Mouse (Mus musculus) MEL (cell line): ENCODE data around the gene Gmeb2.

ENCODE experiments used
- MAFK ChIP-seq: IDR thresholded peaks from 2 replicates; pipeline ENCODE4 v1.6.1; 2011; ENCODE audit warnings: low read depth, mild to moderate bottlenecking, low read length, improper control_type of control experiment, borderline replicate concordance
- MXI1 ChIP-seq: IDR thresholded peaks from 2 replicates; pipeline ENCODE4 v1.6.1; 2011; ENCODE audit warnings: mild to moderate bottlenecking, low read depth, low read length, improper control_type of control experiment
- POLR2AphosphoS5 ChIP-seq: IDR thresholded peaks from 2 replicates; pipeline ENCODE4 v1.6.1; 2012; ENCODE audit warnings: low read depth, borderline replicate concordance, mild to moderate bottlenecking, inconsistent platforms, low read length, moderate library complexity, mixed read lengths
- USF1 ChIP-seq: IDR thresholded peaks from 2 replicates; pipeline ENCODE4 v1.6.1; 2014; ENCODE audit warnings: low read depth, mild to moderate bottlenecking, inconsistent platforms, low read length, improper control_type of control experiment, moderate library complexity

GRCm38 (mm10) chr2:181245031-181245430 lies 42.8 kb downstream of the Gmeb2 start:
- no peak for TF ChIP-seq MXI1
- no peak for TF ChIP-seq MAFK
- no peak for TF ChIP-seq POLR2AphosphoS5
- TF ChIP-seq USF1 = no peak
